Comparison of ENCODE assay signal across 8 mouse cellular contexts in genomic region chrX:155340654-155341053, GRCm38 (mm10). TPM values are rescaled to one million over a fixed set of nuclear protein-coding genes. Genes with fewer than 3 reads are reported as not detected.
DNase-seq lines count a peak whose midpoint lies in the region; ATAC-seq lines count a peak whose summit lies in the region.

Gene Prdx4 (minus strand): TSS chrX:155340754.

- H3K4me3 ChIP-seq in heart, embryonic 12.5 days, result no peak within 1 kb of the TSS
- no peak within 1 kb of the TSS for H3K4me3 ChIP-seq in midbrain, embryonic 16.5 days (ENCODE audit: low read depth, low read length)

- H3K27me3 ChIP-seq in heart, embryonic 12.5 days (replicated peaks), result no peaks in the 10 kb centered on the region
- no peaks in the 10 kb centered on the region for H3K27me3 ChIP-seq in midbrain, embryonic 16.5 days (ENCODE audit: control insufficient read depth, insufficient read depth, low read depth, low read length)

- H3K4me2 ChIP-seq in heart, embryonic 12.5 days, result no peak within 1 kb of the TSS
- H3K4me2 ChIP-seq in midbrain, embryonic 16.5 days (ENCODE audit: low read length), result no peak within 1 kb of the TSS

- H3K27ac ChIP-seq in heart, embryonic 12.5 days (ENCODE audit: poor library complexity, severe bottlenecking), result no peak within 1 kb of the TSS
- no peak within 1 kb of the TSS for H3K27ac ChIP-seq in midbrain, embryonic 16.5 days (ENCODE audit: low read length)

- H3K9me3 ChIP-seq in heart, embryonic 12.5 days (replicated peaks), result no peaks in the 10 kb centered on the region
- no peaks in the 10 kb centered on the region for H3K9me3 ChIP-seq in midbrain, embryonic 16.5 days (replicated peaks; ENCODE audit: control insufficient read depth, low read length, poor library complexity, severe bottlenecking)

- DNase-seq in layer of hippocampus, adult 8-10 months (ENCODE audit: low spot score in 2 of 2), result no peak
- DNase-seq in layer of hippocampus, adult 11-12 months (ENCODE audit: low spot score), result no peak
- no peak for DNase-seq in adrenal gland, postnatal 4 days (ENCODE audit: low spot score in 2 of 2)
- no peak for DNase-seq in left cerebral cortex, adult 8-10 months (ENCODE audit: low spot score in 2 of 2)
- DNase-seq in spleen, adult 18-20 months, result no peak
- DNase-seq in testis, postnatal 10 days (ENCODE audit: low spot score), result no peak

- H3K36me3 ChIP-seq in heart, embryonic 12.5 days, result no peaks in the 10 kb centered on the region
- no peaks in the 10 kb centered on the region for H3K36me3 ChIP-seq in midbrain, embryonic 16.5 days (ENCODE audit: control insufficient read depth, insufficient read depth, low read length)

- H3K9ac ChIP-seq in heart, embryonic 12.5 days, result no peak within 1 kb of the TSS
- no peak within 1 kb of the TSS for H3K9ac ChIP-seq in midbrain, embryonic 16.5 days (ENCODE audit: low read depth, low read length)

- H3K4me1 ChIP-seq in heart, embryonic 12.5 days (replicated peaks), result no peaks in the 10 kb centered on the region
- peaks cover 2% of the 10 kb centered on the region; the same call in 1 of the 2 replicates for H3K4me1 ChIP-seq in midbrain, embryonic 16.5 days (ENCODE audit: control insufficient read depth, insufficient read depth, low read length)

- no peak for ATAC-seq in heart, embryonic 12.5 days (ENCODE audit: insufficient number of reproducible peaks, low FRiP score)
- no peak for ATAC-seq in midbrain, embryonic 16.5 days

RNA-seq across cellular contexts. Expression of gene Prdx4, which starts in this region (rescaled TPM):
- total RNA-seq in layer of hippocampus, adult 8-10 months (2022), result 10 to 100 TPM; 13.4 to 27.5 (median 24.5) TPM
- 100 to 1,000 TPM in 1 of 2 experiments, 10 to 100 TPM in 1; 87.6 to 110 TPM for total RNA-seq in adrenal gland, postnatal 4 days (2021)
- polyA plus RNA-seq in heart, embryonic 12.5 days (2016; fragmentation: Nextera tagmentation; extraction: Ambion mirVana), result 286 and 294 TPM in 2 replicates
- total RNA-seq in left cerebral cortex, adult 8-10 months (2022), result 10 to 100 TPM; 22.2 to 33.0 (median 28.7) TPM
- 79.1 and 82.7 TPM in 2 replicates for polyA plus RNA-seq in midbrain, embryonic 16.5 days (2015; fragmentation: Nextera tagmentation; extraction: Ambion mirVana)
